Mouse (Mus musculus) midbrain, embryonic 12.5 days (tissue): ENCODE results near the gene Adh7. TPM values are rescaled to one million over a fixed set of nuclear protein-coding genes. Genes with fewer than 3 reads are reported as not detected.
A peak's percentile ranks its signal among the peaks of the same experiment; 100 is the strongest.

Source experiments
- ATAC-seq: fragments of 200-750 bp; cut with Nextera tagmentation; 2 replicates; pipeline ENCODE4 v1.8.0; 2017; ENCODE audit warnings: low read depth, moderate TSS enrichment, moderate library complexity; ENCODE audit not compliant: low FRiP score
- H3K27ac ChIP-seq: fragments of 300-500 bp; sonication (generic); replicated peaks from 2 replicates; pipeline ENCODE4 v1.5.1; 2016; ENCODE audit warnings: mild to moderate bottlenecking
- H3K27me3 ChIP-seq: fragments of 300-500 bp; sonication (generic); 2 replicates; pipeline ENCODE4 v1.6.1; 2016; ENCODE audit warnings: mild to moderate bottlenecking
- H3K36me3 ChIP-seq: fragments of 300-500 bp; sonication (generic); 2 replicates; pipeline ENCODE4 v1.6.1; 2016
- H3K4me1 ChIP-seq: fragments of 300-500 bp; sonication (generic); 2 replicates; pipeline ENCODE4 v1.6.1; 2016
- H3K4me2 ChIP-seq: fragments of 300-500 bp; sonication (generic); replicated peaks from 2 replicates; pipeline ENCODE4 v1.6.1; 2016; ENCODE audit warnings: mild to moderate bottlenecking, moderate library complexity
- H3K4me3 ChIP-seq: fragments of 300-500 bp; sonication (generic); 2 replicates; pipeline ENCODE4 v1.5.1; 2016; ENCODE audit warnings: mild to moderate bottlenecking
- H3K9ac ChIP-seq: fragments of 300-500 bp; sonication (generic); replicated peaks from 2 replicates; pipeline ENCODE4 v1.6.1; 2016; ENCODE audit warnings: mild to moderate bottlenecking, moderate library complexity
- H3K9me3 ChIP-seq: fragments of 300-500 bp; sonication (generic); 2 replicates; pipeline ENCODE4 v1.6.1; 2016; ENCODE audit warnings: mild to moderate bottlenecking
- WGBS: fragments of 180-500 bp; shearing (Covaris S2); methylation state at CpG from one replicate; pipeline ENCODE4 v1.1.7; 2016; 5-methylcytosine and 5-hydroxymethylcytosine counted together
- polyA plus RNA-seq: library from polyadenylated mRNA; unstranded; fragments of >200 nt; fragmentation: Nextera tagmentation; extraction: Ambion mirVana; gene quantifications from 2 replicates; pipeline ENCODE4 v1.2.1, GENCODE M21; 2016

The Adh7 gene
- polyA plus RNA-seq = 0.47 and 0.50 TPM in 2 replicates

- no peak for ATAC-seq
- H3K9ac ChIP-seq = no peak within 1 kb of the TSS
- H3K4me2 ChIP-seq = no peak within 1 kb of the TSS
- H3K9me3 ChIP-seq = no peaks in the 10 kb centered on the region
- WGBS = 82% methylated on average over 10 of the region's 10 CpGs
- no peak within 1 kb of the TSS for H3K27ac ChIP-seq
- H3K4me1 ChIP-seq = peaks cover 5% of the 10 kb centered on the region; the same call in 1 of the 2 replicates
- no peaks in the 10 kb centered on the region for H3K27me3 ChIP-seq
- H3K36me3 ChIP-seq = no peaks in the 10 kb centered on the region
- no peak within 1 kb of the TSS for H3K4me3 ChIP-seq
Observed at GRCm38 (mm10) chr3:138217631-138218264, at the start of gene Adh7. TSS of gene Adh7 (plus strand) at chr3:138217760.

- ATAC-seq = no peak
- Histone ChIP-seq H3K4me1 (no peaks in the 10 kb centered on the region), H3K9ac (no peak overlapping the region), H3K9me3 (0 out of 2 replicates have a peak, but pooled peaks cover 3% of the 10 kb centered on the region), H3K27ac (no peak overlapping the region), H3K27me3 (no peaks in the 10 kb centered on the region), H3K36me3 (no peaks in the 10 kb centered on the region), H3K4me3 (no peak overlapping the region), H3K4me2 (no peak overlapping the region)
- 75% methylated on average over 10 of the region's 10 CpGs for WGBS
Observed at GRCm38 (mm10) chr3:138173291-138173690, 44.3 kb upstream of the Adh7 start.

- H3K4me3 ChIP-seq = no peak overlapping the region
- H3K4me2 ChIP-seq = no peak overlapping the region
- H3K27ac ChIP-seq = no peak overlapping the region
- no peaks in the 10 kb centered on the region for H3K36me3 ChIP-seq
- no peak for ATAC-seq
- H3K9me3 ChIP-seq = 0 out of 2 replicates have a peak, but pooled peaks cover 3% of the 10 kb centered on the region
- no peak overlapping the region for H3K9ac ChIP-seq
- H3K27me3 ChIP-seq = no peaks in the 10 kb centered on the region
- no peaks in the 10 kb centered on the region for H3K4me1 ChIP-seq
- WGBS = 92% methylated on average over 6 of the region's 6 CpGs
Observed at GRCm38 (mm10) chr3:138175551-138175950, 42.0 kb upstream of the Adh7 start.

DNA sequence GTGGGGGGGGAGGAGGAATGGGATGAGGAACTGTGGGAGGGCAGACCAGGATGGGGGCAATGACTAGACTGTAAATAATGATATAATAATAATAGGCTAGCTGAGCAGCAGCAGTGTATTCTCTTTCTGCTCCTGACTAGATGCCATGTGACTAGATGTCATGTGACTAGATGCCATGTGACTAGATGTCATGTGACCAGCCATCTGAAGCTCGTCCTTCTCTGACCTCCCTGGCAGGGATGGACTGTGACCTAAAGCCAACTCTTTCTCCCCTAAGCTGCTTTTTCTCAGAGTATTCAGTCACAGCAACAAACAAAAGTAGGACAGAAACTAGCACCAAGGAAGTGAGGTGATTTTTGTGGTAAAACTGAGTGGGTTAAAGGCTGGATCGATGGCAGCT, 35.5 kb upstream of the Adh7 start:
- H3K27me3 ChIP-seq = no peaks in the 10 kb centered on the region
- no peak overlapping the region for H3K27ac ChIP-seq
- H3K9ac ChIP-seq = no peak overlapping the region
- no peak overlapping the region for H3K4me2 ChIP-seq
- 90% methylated on average over 2 of the region's 2 CpGs for WGBS
- H3K4me1 ChIP-seq = peaks cover 5% of the 10 kb centered on the region; the same call in 1 of the 2 replicates
- no peak overlapping the region for H3K4me3 ChIP-seq
- ATAC-seq = no peak
- no peaks in the 10 kb centered on the region for H3K36me3 ChIP-seq
- no peaks in the 10 kb centered on the region for H3K9me3 ChIP-seq

DNA sequence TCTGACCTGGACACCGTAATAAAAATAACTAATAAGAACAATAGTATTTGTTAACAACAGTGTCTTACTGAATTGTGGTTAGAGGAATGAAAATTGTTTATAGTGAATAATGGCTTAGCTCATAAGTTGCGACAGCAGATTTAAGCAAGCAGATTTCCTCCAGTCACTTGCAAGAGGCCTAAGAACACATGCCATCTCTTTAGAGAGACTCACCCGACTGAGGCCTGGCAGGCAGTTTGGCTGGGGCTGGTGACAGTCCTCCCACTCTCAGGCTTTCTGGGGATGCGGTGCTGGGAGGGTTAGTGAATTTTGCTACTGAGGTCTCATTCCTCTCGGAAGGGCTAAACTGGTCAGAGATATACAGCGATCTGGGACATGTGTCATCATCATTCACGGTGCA, 34.2 kb upstream of the Adh7 start:
- Histone ChIP-seq H3K4me3 (no peak overlapping the region), H3K36me3 (no peaks in the 10 kb centered on the region), H3K4me2 (no peak overlapping the region), H3K9ac (no peak overlapping the region), H3K27me3 (no peaks in the 10 kb centered on the region), H3K9me3 (no peaks in the 10 kb centered on the region), H3K27ac (no peak overlapping the region), H3K4me1 (peaks cover 5% of the 10 kb centered on the region; the same call in 1 of the 2 replicates)
- ATAC-seq = no peak
- 93% methylated on average over 7 of the region's 7 CpGs for WGBS

GRCm38 (mm10) chr3:138185290-138185689, 32.3 kb upstream of the Adh7 start:
- no peaks in the 10 kb centered on the region for H3K36me3 ChIP-seq
- H3K9me3 ChIP-seq = no peaks in the 10 kb centered on the region
- H3K4me2 ChIP-seq = no peak overlapping the region
- no peak for ATAC-seq
- 73% methylated on average over 4 of the region's 4 CpGs for WGBS
- peaks cover 5% of the 10 kb centered on the region; the same call in 1 of the 2 replicates for H3K4me1 ChIP-seq
- no peak overlapping the region for H3K4me3 ChIP-seq
- H3K27ac ChIP-seq = no peak overlapping the region
- no peaks in the 10 kb centered on the region for H3K27me3 ChIP-seq
- no peak overlapping the region for H3K9ac ChIP-seq

- Histone ChIP-seq H3K4me2 (no peak overlapping the region), H3K27me3 (no peaks in the 10 kb centered on the region), H3K36me3 (no peaks in the 10 kb centered on the region), H3K9me3 (no peaks in the 10 kb centered on the region), H3K4me3 (no peak overlapping the region), H3K9ac (no peak overlapping the region), H3K4me1 (peaks cover 5% of the 10 kb centered on the region; the same call in 1 of the 2 replicates), H3K27ac (no peak overlapping the region)
- 89% methylated on average over 26 of the region's 26 CpGs for WGBS
- ATAC-seq = peak; percentile 78; the same call in 1 of the 2 replicates
Observed at GRCm38 (mm10) chr3:138185995-138186930, 31.3 kb upstream of the Adh7 start.

- Histone ChIP-seq H3K4me3 (no peak overlapping the region), H3K27ac (no peak overlapping the region), H3K9ac (no peak overlapping the region), H3K36me3 (no peaks in the 10 kb centered on the region), H3K9me3 (no peaks in the 10 kb centered on the region), H3K4me1 (no peaks in the 10 kb centered on the region), H3K4me2 (no peak overlapping the region), H3K27me3 (0 out of 2 replicates have a peak, but pooled peaks cover 2% of the 10 kb centered on the region)
- ATAC-seq = no peak
- 90% methylated on average over 7 of the region's 7 CpGs for WGBS
Observed at GRCm38 (mm10) chr3:138192260-138192659, 25.3 kb upstream of the Adh7 start.

GRCm38 (mm10) chr3:138193683-138194302, 23.8 kb upstream of the Adh7 start, which contains the start of gene 4930579F01Rik:
TSS of gene 4930579F01Rik (minus strand) at chr3:138193825.
- H3K4me3 ChIP-seq = no peak within 1 kb of the TSS
- no peak within 1 kb of the TSS for H3K9ac ChIP-seq
- no peaks in the 10 kb centered on the region for H3K9me3 ChIP-seq
- H3K27me3 ChIP-seq = 0 out of 2 replicates have a peak, but pooled peaks cover 5% of the 10 kb centered on the region
- 81% methylated on average over 15 of the region's 15 CpGs for whole genome bisulfite sequencing
- no peak within 1 kb of the TSS for H3K27ac ChIP-seq
- ATAC-seq = no peak
- no peaks in the 10 kb centered on the region for H3K4me1 ChIP-seq
- H3K4me2 ChIP-seq = no peak within 1 kb of the TSS
- no peaks in the 10 kb centered on the region for H3K36me3 ChIP-seq

- WGBS = 83% methylated on average over 14 of the region's 14 CpGs
- H3K36me3 ChIP-seq = no peaks in the 10 kb centered on the region
- no peaks in the 10 kb centered on the region for H3K4me1 ChIP-seq
- no peak overlapping the region for H3K9ac ChIP-seq
- H3K4me3 ChIP-seq = no peak overlapping the region
- 0 out of 2 replicates have a peak, but pooled peaks cover 5% of the 10 kb centered on the region for H3K27me3 ChIP-seq
- no peak for ATAC-seq
- no peaks in the 10 kb centered on the region for H3K9me3 ChIP-seq
- H3K4me2 ChIP-seq = no peak overlapping the region
- no peak overlapping the region for H3K27ac ChIP-seq
Observed at GRCm38 (mm10) chr3:138197093-138197492, 20.5 kb upstream of the Adh7 start.

GRCm38 (mm10) chr3:138197556-138197955, 20.0 kb upstream of the Adh7 start:
- no peak for ATAC-seq

More at GRCm38 (mm10) chr3:138197556-138197955, 20.0 kb upstream of the Adh7 start:
- Histone ChIP-seq H3K36me3 (no peaks in the 10 kb centered on the region), H3K27ac (no peak overlapping the region), H3K27me3 (0 out of 2 replicates have a peak, but pooled peaks cover 5% of the 10 kb centered on the region), H3K9ac (no peak overlapping the region), H3K9me3 (no peaks in the 10 kb centered on the region), H3K4me1 (no peaks in the 10 kb centered on the region), H3K4me3 (no peak overlapping the region), H3K4me2 (no peak overlapping the region)
- 70% methylated on average over 9 of the region's 9 CpGs for WGBS
